Mouse (Mus musculus) MEL (cell line): ENCODE results near the gene Misp. TPM values are rescaled to one million over a fixed set of nuclear protein-coding genes. Genes with fewer than 3 reads are reported as not detected.

Source experiments
- DNase-seq: peaks from one replicate; pipeline ENCODE4 v3.0.0; 2011; ENCODE audit warnings: low read depth, low spot score
- H3K27ac ChIP-seq: 2 replicates; pipeline ENCODE4 v1.5.1; 2012; ENCODE audit warnings: low read depth, mild to moderate bottlenecking, control low read depth, low read length, moderate library complexity; ENCODE audit not compliant: control insufficient read depth
- H3K27me3 ChIP-seq, 2 experiments: fragments of 150-350 bp in 1 of 2; sonication (generic) in 1 of 2; 2 replicates each; pipeline ENCODE4 v1.6.1; 2012; ENCODE audit warnings: low read length in 2 of 2, mild to moderate bottlenecking in 2 of 2, improper control_type of control experiment in 1 of 2, moderate library complexity in 1 of 2; ENCODE audit not compliant: insufficient read depth in 2 of 2, control insufficient read depth in 1 of 2
- H3K36me3 ChIP-seq, 2 experiments: 2 replicates each; pipeline ENCODE4 v1.6.1; 2012 to 2014; ENCODE audit warnings: low read length in 2 of 2, improper control_type of control experiment in 1 of 2, inconsistent platforms in 1 of 2, mild to moderate bottlenecking in 1 of 2; ENCODE audit not compliant: insufficient read depth in 2 of 2, control insufficient read depth in 1 of 2
- H3K4me1 ChIP-seq, 2 experiments: fragments of 150-350 bp in 1 of 2; sonication (generic) in 1 of 2; 2 replicates each; pipeline ENCODE4 v1.6.1; 2012; ENCODE audit warnings: low read length in 2 of 2, improper control_type of control experiment in 1 of 2, mild to moderate bottlenecking in 1 of 2; ENCODE audit not compliant: insufficient read depth in 2 of 2, control insufficient read depth in 1 of 2
- H3K4me3 ChIP-seq, 2 experiments: fragments of 150-350 bp in 1 of 2; sonication (generic) in 1 of 2; 2 replicates each; pipeline ENCODE4 v1.5.1; 2012; ENCODE audit warnings: low read depth in 2 of 2, low read length in 2 of 2, mild to moderate bottlenecking in 2 of 2, moderate library complexity in 2 of 2, control low read depth in 1 of 2, improper control_type of control experiment in 1 of 2; ENCODE audit not compliant: control insufficient read depth in 1 of 2, insufficient read depth in 1 of 2
- H3K79me2 ChIP-seq: 2 replicates; pipeline ENCODE4 v1.6.1; 2012; ENCODE audit warnings: mild to moderate bottlenecking, low read length, moderate library complexity; ENCODE audit not compliant: control insufficient read depth, poor library complexity, insufficient read depth
- H3K9ac ChIP-seq: 2 replicates; pipeline ENCODE4 v1.6.1; 2012; ENCODE audit warnings: low read depth, mild to moderate bottlenecking, control low read depth, low read length, moderate library complexity; ENCODE audit not compliant: control insufficient read depth, poor library complexity, severe bottlenecking
- H3K9me3 ChIP-seq: fragments of 150-350 bp; sonication (generic); replicated peaks from 2 replicates; pipeline ENCODE4 v1.6.1; 2012; ENCODE audit warnings: mild to moderate bottlenecking, low read length, improper control_type of control experiment, moderate library complexity; ENCODE audit not compliant: insufficient read depth
- CHD1 ChIP-seq: IDR thresholded peaks from 2 replicates; pipeline ENCODE4 v1.6.1; 2012; ENCODE audit warnings: low read depth, mild to moderate bottlenecking, inconsistent platforms, low read length, improper control_type of control experiment
- CHD2 ChIP-seq: IDR thresholded peaks from 2 replicates; pipeline ENCODE4 v1.6.1; 2011; ENCODE audit warnings: low read length, improper control_type of control experiment
- EP300 ChIP-seq, 2 experiments: IDR thresholded peaks; 2 replicates each; pipeline ENCODE4 v1.6.1; 2011; ENCODE audit warnings: improper control_type of control experiment in 2 of 2, low read length in 2 of 2, low read depth in 1 of 2, mild to moderate bottlenecking in 1 of 2
- ETS1 ChIP-seq: IDR thresholded peaks from 2 replicates; pipeline ENCODE4 v1.6.1; 2012; ENCODE audit warnings: low read depth, mild to moderate bottlenecking, inconsistent platforms, low read length, improper control_type of control experiment, moderate library complexity
- MAZ ChIP-seq: IDR thresholded peaks from 2 replicates; pipeline ENCODE4 v1.6.1; 2012; ENCODE audit warnings: low read depth, mild to moderate bottlenecking, inconsistent platforms, low read length, improper control_type of control experiment
- MXI1 ChIP-seq: IDR thresholded peaks from 2 replicates; pipeline ENCODE4 v1.6.1; 2011; ENCODE audit warnings: mild to moderate bottlenecking, low read depth, low read length, improper control_type of control experiment
- MYB ChIP-seq: IDR thresholded peaks from 2 replicates; pipeline ENCODE4 v1.6.1; 2011; ENCODE audit warnings: mild to moderate bottlenecking, low read depth, low read length, improper control_type of control experiment
- NELFE ChIP-seq: IDR thresholded peaks from 2 replicates; pipeline ENCODE4 v1.6.1; 2011; ENCODE audit warnings: low read depth, low read length, improper control_type of control experiment
- POLR2A ChIP-seq, 2 experiments: IDR thresholded peaks; 2 replicates each; pipeline ENCODE4 v1.6.1; 2011 to 2012; ENCODE audit warnings: low read length in 2 of 2, mild to moderate bottlenecking in 2 of 2, control low read depth in 1 of 2, improper control_type of control experiment in 1 of 2, low read depth in 1 of 2, moderate library complexity in 1 of 2; ENCODE audit not compliant: control insufficient read depth in 1 of 2, insufficient read depth in 1 of 2, poor library complexity in 1 of 2
- SIN3A ChIP-seq: IDR thresholded peaks from 2 replicates; pipeline ENCODE4 v1.6.1; 2012; ENCODE audit warnings: low read length, improper control_type of control experiment, inconsistent platforms
- TCF12 ChIP-seq: IDR thresholded peaks from 2 replicates; pipeline ENCODE4 v1.6.1; 2014; ENCODE audit warnings: low read depth, mild to moderate bottlenecking, inconsistent platforms, low read length, improper control_type of control experiment, moderate library complexity
- UBTF ChIP-seq: IDR thresholded peaks from 2 replicates; pipeline ENCODE4 v1.6.1; 2012; ENCODE audit warnings: low read depth, mild to moderate bottlenecking, inconsistent platforms, low read length, improper control_type of control experiment, moderate library complexity, borderline replicate concordance; ENCODE audit not compliant: insufficient read depth
- USF1 ChIP-seq: IDR thresholded peaks from 2 replicates; pipeline ENCODE4 v1.6.1; 2014; ENCODE audit warnings: low read depth, mild to moderate bottlenecking, inconsistent platforms, low read length, improper control_type of control experiment, moderate library complexity
- USF2 ChIP-seq, 2 experiments: IDR thresholded peaks; 2 replicates each; pipeline ENCODE4 v1.6.1; 2011 to 2012; ENCODE audit warnings: improper control_type of control experiment in 2 of 2, low read length in 2 of 2, borderline replicate concordance in 1 of 2, inconsistent platforms in 1 of 2, low read depth in 1 of 2, mild to moderate bottlenecking in 1 of 2; ENCODE audit not compliant: insufficient read depth in 1 of 2
- ZMIZ1 ChIP-seq: IDR thresholded peaks from 2 replicates; pipeline ENCODE4 v1.6.1; 2012; ENCODE audit warnings: low read depth, mild to moderate bottlenecking, inconsistent platforms, low read length, improper control_type of control experiment, moderate library complexity
- ZNF384 ChIP-seq: IDR thresholded peaks from 2 replicates; pipeline ENCODE4 v1.6.1; 2012; ENCODE audit warnings: low read depth, mild to moderate bottlenecking, inconsistent platforms, low read length, improper control_type of control experiment
- polyA plus RNA-seq, 2 experiments: library from polyadenylated mRNA; stranded (reverse) in 1 of 2; unstranded in 1 of 2; fragments of >175 nt in 1 of 2; fragments of >200 nt in 1 of 2; gene quantifications; 2 replicates each; pipeline versions ENCODE4 v1.2.1 to v1.2.4; 2012; ENCODE audit warnings: low replicate concordance in 2 of 2, low read depth in 1 of 2; ENCODE audit not compliant: insufficient read length in 2 of 2, insufficient read depth in 1 of 2, missing spikeins in 1 of 2
- total RNA-seq: library from RNA; depleted of rRNA; stranded (reverse); fragments of 300-350 nt; gene quantifications from 2 replicates; pipeline ENCODE4 v1.2.3, GENCODE M21; 2012

Gene Misp
- total and polyA plus RNA-seq, 3 experiments, result not detected

GRCm38 (mm10) chr10:79822372-79822771 lies 1.6 kb downstream of the Misp start:
- H3K4me1 ChIP-seq, result peaks cover 0 to 14% of the 10 kb centered on the region in 2 experiments; a peak in 2 of 4 replicates
- H3K27me3 ChIP-seq, result no peaks in the 10 kb centered on the region
- H3K9me3 ChIP-seq, result no peaks in the 10 kb centered on the region
- TF ChIP-seq UBTF (no peak), MYB (no peak), USF2 (IDR thresholded peaks at IDR 0.05; ENCODE audit: borderline replicate concordance in 1 of 2, insufficient read depth in 1 of 2, low read depth in 1 of 2, low read length in 2 of 2) (no peak), TCF12 (no peak)
- H3K9ac ChIP-seq, result no peak overlapping the region
- no peak for DNase-seq
- no peaks in the 10 kb centered on the region for H3K36me3 ChIP-seq
- H3K4me3 ChIP-seq, result no peak overlapping the region
- H3K27ac ChIP-seq, result no peak overlapping the region
- H3K79me2 ChIP-seq, result no peaks in the 10 kb centered on the region

GRCm38 (mm10) chr10:79823011-79823410 lies 2.2 kb downstream of the Misp start:
- Histone ChIP-seq H3K27ac (no peak overlapping the region), H3K4me1 (peaks cover 0 to 14% of the 10 kb centered on the region in 2 experiments; a peak in 2 of 4 replicates), H3K9me3 (no peaks in the 10 kb centered on the region), H3K36me3 (no peaks in the 10 kb centered on the region), H3K9ac (no peak overlapping the region), H3K4me3 (no peak overlapping the region)
- no peak for DNase-seq
- TF ChIP-seq ETS1 (no peak), ZMIZ1 (no peak), CHD2 (no peak), SIN3A (no peak), POLR2A (IDR thresholded peaks at IDR 0.05; ENCODE audit: control insufficient read depth in 1 of 2, insufficient read depth in 1 of 2, low read depth in 1 of 2, low read length in 2 of 2, poor library complexity in 1 of 2) (no peak), ZNF384 (no peak), NELFE (no peak), USF1 (no peak)
- TF ChIP-seq, all 39 proteins: peak for 0
- Histone ChIP-seq H3K27me3 (no peaks in the 10 kb centered on the region), H3K79me2 (no peaks in the 10 kb centered on the region)

- H3K36me3 ChIP-seq, result no peaks in the 10 kb centered on the region
- DNase-seq, result peak; percentile 45
- H3K9ac ChIP-seq, result no peak overlapping the region
- TF ChIP-seq CHD1 (no peak), ETS1 (peak; percentile 57), EP300 (IDR thresholded peaks at IDR 0.05; ENCODE audit: low read depth in 1 of 2, low read length in 2 of 2) (no peak), MXI1 (0 out of 2 replicates have a peak, but pooled peaks have one; percentile 35), MAZ (no peak)
- no peaks in the 10 kb centered on the region for H3K27me3 ChIP-seq
- H3K9me3 ChIP-seq, result no peaks in the 10 kb centered on the region
- no peak overlapping the region for H3K27ac ChIP-seq
- peaks cover 0 to 14% of the 10 kb centered on the region in 2 experiments; a peak in 2 of 4 replicates for H3K4me1 ChIP-seq
- no peaks in the 10 kb centered on the region for H3K79me2 ChIP-seq
- H3K4me3 ChIP-seq, result peak overlapping the region; percentile 31 to 59
Measured at GRCm38 (mm10) chr10:79824413-79824812, 3.6 kb downstream of the Misp start.
